Mouse (Mus musculus) intestine, embryonic 14.5 days (tissue): ENCODE measurements around the gene Ccdc154. TPM values are rescaled to one million over a fixed set of nuclear protein-coding genes. Genes with fewer than 3 reads are reported as not detected.

Experiments used
- ATAC-seq: fragments of 200-750 bp; cut with Nextera tagmentation; replicated peaks from 2 replicates; pipeline ENCODE4 v1.8.0; 2017; ENCODE audit warnings: low read depth, moderate number of reproducible peaks, moderate TSS enrichment, moderate library complexity; ENCODE audit not compliant: low FRiP score, low TSS enrichment
- DNase-seq: peaks from one replicate; pipeline ENCODE4 v3.0.0-alpha.2; 2018; ENCODE audit warnings: low spot score
- H3K27ac ChIP-seq: fragments of 300-500 bp; sonication (generic); 2 replicates; pipeline ENCODE4 v1.5.1; 2014; ENCODE audit warnings: low read depth, mild to moderate bottlenecking, control low read depth
- H3K27me3 ChIP-seq: fragments of 300-500 bp; sonication (generic); replicated peaks from 2 replicates; pipeline ENCODE4 v1.6.1; 2014; ENCODE audit warnings: low read length, control low read depth; ENCODE audit not compliant: control insufficient read depth, insufficient read depth
- H3K36me3 ChIP-seq: fragments of 300-500 bp; sonication (generic); 2 replicates; pipeline ENCODE4 v1.6.1; 2014; ENCODE audit warnings: low read length, control low read depth; ENCODE audit not compliant: control insufficient read depth, insufficient read depth
- H3K4me1 ChIP-seq: fragments of 300-500 bp; sonication (generic); replicated peaks from 2 replicates; pipeline ENCODE4 v1.6.1; 2014; ENCODE audit warnings: low read length, control low read depth, mixed read lengths; ENCODE audit not compliant: control insufficient read depth, insufficient read depth
- H3K4me2 ChIP-seq: fragments of 300-500 bp; sonication (generic); 2 replicates; pipeline ENCODE4 v1.6.1; 2014; ENCODE audit warnings: low read length
- H3K4me3 ChIP-seq: fragments of 300-500 bp; sonication (generic); 2 replicates; pipeline ENCODE4 v1.5.1; 2014; ENCODE audit warnings: low read depth, low read length, control low read depth, mixed read lengths
- H3K9ac ChIP-seq: fragments of 300-500 bp; sonication (generic); 2 replicates; pipeline ENCODE4 v1.6.1; 2014; ENCODE audit warnings: mild to moderate bottlenecking, low read length
- H3K9me3 ChIP-seq: fragments of 300-500 bp; sonication (generic); 2 replicates; pipeline ENCODE4 v1.6.1; 2016; ENCODE audit warnings: low read length, control low read depth; ENCODE audit not compliant: control insufficient read depth
- WGBS: fragments of 180-500 bp; shearing (Covaris S2); extraction: QIAGEN DNeasy Blood & Tissue Kit; methylation state at CpG from one replicate; pipeline ENCODE4 v1.1.7; 2014; 5-methylcytosine and 5-hydroxymethylcytosine counted together
- polyA plus RNA-seq: library from polyadenylated mRNA; unstranded; fragments of >200 nt; fragmentation: Nextera tagmentation; extraction: Ambion mirVana; gene quantifications from 2 replicates; pipeline ENCODE4 v1.2.1, GENCODE M21; 2014

The Ccdc154 gene
- polyA plus RNA-seq, 1 experiment from 2014 or later, result 0.07 TPM

- H3K9ac ChIP-seq, result no peak overlapping the region
- DNase-seq, result no peak
- 59% methylated on average over 9 of the region's 9 CpGs for WGBS
- H3K4me1 ChIP-seq, result no peaks in the 10 kb centered on the region
- H3K27ac ChIP-seq, result no peak overlapping the region
- H3K27me3 ChIP-seq, result no peaks in the 10 kb centered on the region
- H3K4me2 ChIP-seq, result no peak overlapping the region
- no peaks in the 10 kb centered on the region for H3K36me3 ChIP-seq
- H3K4me3 ChIP-seq, result no peak overlapping the region
- no peaks in the 10 kb centered on the region for H3K9me3 ChIP-seq
- ATAC-seq, result no peak
Observed at GRCm38 (mm10) chr17:25127681-25128080, 34.6 kb upstream of the Ccdc154 start.

GRCm38 (mm10) chr17:25130060-25130459, 32.2 kb upstream of the Ccdc154 start:
- WGBS, result 86% methylated on average over 1 of the region's 1 CpGs
- no peaks in the 10 kb centered on the region for H3K9me3 ChIP-seq
- H3K27ac ChIP-seq, result no peak overlapping the region
- no peak overlapping the region for H3K4me3 ChIP-seq
- peaks cover 9% of the 10 kb centered on the region for H3K4me1 ChIP-seq
- H3K4me2 ChIP-seq, result no peak overlapping the region
- no peak overlapping the region for H3K9ac ChIP-seq
- H3K36me3 ChIP-seq, result no peaks in the 10 kb centered on the region
- ATAC-seq (no peak), DNase-seq (no peak)
- no peaks in the 10 kb centered on the region for H3K27me3 ChIP-seq

GRCm38 (mm10) chr17:25133275-25133698, 29.0 kb upstream of the Ccdc154 start, which contains the start of gene Clcn7:
Clcn7 (plus strand) TSS chr17:25133391.
- H3K4me1 ChIP-seq, result peaks cover 9% of the 10 kb centered on the region
- WGBS, result 0% methylated on average over 35 of the region's 40 CpGs
- peak; percentile 97 for ATAC-seq

GRCm38 (mm10) chr17:25135622-25136021, 26.6 kb upstream of the Ccdc154 start:
- H3K9ac ChIP-seq, result no peak overlapping the region
- no peaks in the 10 kb centered on the region for H3K27me3 ChIP-seq
- 87% methylated on average over 6 of the region's 6 CpGs for WGBS
- no peaks in the 10 kb centered on the region for H3K36me3 ChIP-seq
- no peak for DNase-seq
- no peak for ATAC-seq
- no peak overlapping the region for H3K4me3 ChIP-seq
- H3K27ac ChIP-seq, result no peak overlapping the region
- H3K9me3 ChIP-seq, result no peaks in the 10 kb centered on the region
- H3K4me2 ChIP-seq, result no peak overlapping the region
- peaks cover 9% of the 10 kb centered on the region for H3K4me1 ChIP-seq

More at GRCm38 (mm10) chr17:25133275-25133698, 29.0 kb upstream of the Ccdc154 start, which contains the start of gene Clcn7:
- H3K9ac ChIP-seq, result peak within 1 kb of the TSS; percentile 73
- no peaks in the 10 kb centered on the region for H3K9me3 ChIP-seq
- peak within 1 kb of the TSS; percentile 87 for H3K4me2 ChIP-seq
- no peak within 1 kb of the TSS for H3K27ac ChIP-seq
- peak; percentile 92 for DNase-seq
- H3K4me3 ChIP-seq, result peak within 1 kb of the TSS; percentile 96
- no peaks in the 10 kb centered on the region for H3K36me3 ChIP-seq
- H3K27me3 ChIP-seq, result no peaks in the 10 kb centered on the region

- Histone ChIP-seq H3K4me2 (no peak overlapping the region), H3K9me3 (no peaks in the 10 kb centered on the region), H3K27ac (no peak overlapping the region), H3K4me3 (no peak overlapping the region), H3K4me1 (peaks cover 8% of the 10 kb centered on the region), H3K27me3 (no peaks in the 10 kb centered on the region), H3K9ac (no peak overlapping the region), H3K36me3 (0 out of 2 replicates have a peak, but pooled peaks cover 1% of the 10 kb centered on the region)
- no peak for ATAC-seq
- WGBS, result 96% methylated on average over 1 of the region's 1 CpGs
- no peak for DNase-seq
Observed at GRCm38 (mm10) chr17:25138803-25139202, 23.5 kb upstream of the Ccdc154 start.

- ATAC-seq (no peak), DNase-seq (no peak)
- Histone ChIP-seq H3K4me1 (no peaks in the 10 kb centered on the region), H3K9ac (no peak overlapping the region), H3K27ac (no peak overlapping the region), H3K36me3 (peaks cover 5% of the 10 kb centered on the region; the same call in 1 of the 2 replicates), H3K9me3 (no peaks in the 10 kb centered on the region), H3K4me2 (no peak overlapping the region), H3K27me3 (no peaks in the 10 kb centered on the region), H3K4me3 (no peak overlapping the region)
- 64% methylated on average over 4 of the region's 4 CpGs for WGBS
Observed at GRCm38 (mm10) chr17:25139960-25140359, 22.3 kb upstream of the Ccdc154 start.

GRCm38 (mm10) chr17:25163387-25163786, 1.1 kb downstream of the Ccdc154 start:
- Histone ChIP-seq H3K27ac (no peak overlapping the region), H3K36me3 (peaks cover 25% of the 10 kb centered on the region), H3K27me3 (no peaks in the 10 kb centered on the region), H3K4me3 (no peak overlapping the region), H3K9ac (no peak overlapping the region), H3K4me1 (no peaks in the 10 kb centered on the region), H3K4me2 (no peak overlapping the region), H3K9me3 (no peaks in the 10 kb centered on the region)
- ATAC-seq, result no peak
- 66% methylated on average over 7 of the region's 7 CpGs for WGBS
- DNase-seq, result no peak

GRCm38 (mm10) chr17:25164770-25165169, 2.5 kb downstream of the Ccdc154 start:
- DNase-seq (no peak), ATAC-seq (no peak)
- Histone ChIP-seq H3K4me3 (no peak overlapping the region), H3K27ac (no peak overlapping the region), H3K27me3 (no peaks in the 10 kb centered on the region), H3K9ac (no peak overlapping the region), H3K4me1 (no peaks in the 10 kb centered on the region), H3K9me3 (no peaks in the 10 kb centered on the region), H3K4me2 (no peak overlapping the region), H3K36me3 (peaks cover 15% of the 10 kb centered on the region)
- 87% methylated on average over 3 of the region's 3 CpGs for whole genome bisulfite sequencing

- 0 out of 2 replicates have a peak, but pooled peaks cover 3% of the 10 kb centered on the region for H3K36me3 ChIP-seq
- WGBS, result 43% methylated on average over 6 of the region's 6 CpGs
- no peak; the same call in 1 of the 2 replicates for ATAC-seq
Observed at GRCm38 (mm10) chr17:25165970-25166671, 3.9 kb downstream of the Ccdc154 start.

More at GRCm38 (mm10) chr17:25165970-25166671, 3.9 kb downstream of the Ccdc154 start:
- no peak overlapping the region for H3K4me3 ChIP-seq
- no peak overlapping the region for H3K4me2 ChIP-seq
- H3K4me1 ChIP-seq, result no peaks in the 10 kb centered on the region
- H3K27ac ChIP-seq, result no peak overlapping the region
- no peak overlapping the region for H3K9ac ChIP-seq
- no peak for DNase-seq
- H3K9me3 ChIP-seq, result no peaks in the 10 kb centered on the region
- H3K27me3 ChIP-seq, result no peaks in the 10 kb centered on the region
